Mouse (Mus musculus): ENCODE data around the gene Pbxip1.

The Pbxip1 gene

GRCm38 (mm10) chr3:89435041-89435440, 1.5 kb upstream of the Pbxip1 start:
- no peak for DNase-seq

- peak; percentile 41 for DNase-seq
These were observed 763 bp downstream of the Pbxip1 start for GRCm38 (mm10) chr3:89437269-89437668.

- no peak for DNase-seq
These were observed 4.2 kb downstream of the Pbxip1 start for GRCm38 (mm10) chr3:89440691-89441090.

- DNase-seq = peak; percentile 82
These were observed 12.4 kb downstream of the Pbxip1 start for GRCm38 (mm10) chr3:89448720-89449537.

- peak; percentile 78 for DNase-seq
These were observed 13.0 kb downstream of the Pbxip1 start for GRCm38 (mm10) chr3:89449541-89449940.

GRCm38 (mm10) chr3:89451916-89452315, 15.4 kb downstream of the Pbxip1 start:
- DNase-seq = no peak

- no peak for DNase-seq
These were observed 18.1 kb downstream of the Pbxip1 start, which contains the start of gene Pmvk for GRCm38 (mm10) chr3:89454401-89455177. Pmvk (plus strand) TSS chr3:89454541.

- DNase-seq = no peak
These were observed 19.3 kb downstream of the Pbxip1 start for GRCm38 (mm10) chr3:89455786-89456285.

GRCm38 (mm10) chr3:89456726-89457665, 20.5 kb downstream of the Pbxip1 start:
- peak; percentile 76 for DNase-seq

GRCm38 (mm10) chr3:89458372-89458964, 22.0 kb downstream of the Pbxip1 start:
- no peak for DNase-seq

- DNase-seq = peak; percentile 95
These were observed 22.7 kb downstream of the Pbxip1 start for GRCm38 (mm10) chr3:89458965-89459807.

- DNase-seq = no peak
These were observed 31.8 kb downstream of the Pbxip1 start for GRCm38 (mm10) chr3:89468268-89468667.

- no peak for DNase-seq
These were observed 35.8 kb downstream of the Pbxip1 start for GRCm38 (mm10) chr3:89472280-89472679.

- DNase-seq = no peak
These were observed 37.3 kb downstream of the Pbxip1 start for GRCm38 (mm10) chr3:89473838-89474237.

GRCm38 (mm10) chr3:89479055-89479454, 42.5 kb downstream of the Pbxip1 start:
- DNase-seq = no peak

- no peak for DNase-seq
These were observed 45.0 kb downstream of the Pbxip1 start for GRCm38 (mm10) chr3:89481488-89481887.

GRCm38 (mm10) chr3:89482249-89482648, 45.7 kb downstream of the Pbxip1 start:
- no peak for DNase-seq

GRCm38 (mm10) chr3:89484766-89485524, 48.4 kb downstream of the Pbxip1 start:
- peak; percentile 85 for DNase-seq

- no peak for DNase-seq
These were observed 49.6 kb downstream of the Pbxip1 start for GRCm38 (mm10) chr3:89486111-89486510.
